ENCODE assay signal across 8 mouse cellular contexts in genomic region chr5:100819568-100820480, GRCm38 (mm10). TPM values are rescaled to one million over a fixed set of nuclear protein-coding genes. Genes with fewer than 3 reads are reported as not detected.
DNase-seq lines count a peak whose midpoint lies in the region; ATAC-seq and TF ChIP-seq lines count a peak whose summit lies in the region.

No protein-coding gene starts in this region.

- no peak for ATAC-seq in lung, embryonic 14.5 days (ENCODE audit: insufficient read depth)
- no peak for ATAC-seq in hindbrain, embryonic 13.5 days (ENCODE audit: low FRiP score)
- ATAC-seq in lung, postnatal 0 days: no peak
- ATAC-seq in stomach, embryonic 15.5 days (ENCODE audit: insufficient read depth, low FRiP score, low read depth): no peak

- TF ChIP-seq EP300 in lung, postnatal 0 days (IDR thresholded peaks at IDR 0.05): no peak

- WGBS in lung, embryonic 14.5 days: 24% methylated on average over 16 of the region's 16 CpGs
- 33% methylated on average over 16 of the region's 16 CpGs for WGBS in hindbrain, embryonic 13.5 days
- 27% methylated on average over 16 of the region's 16 CpGs for WGBS in lung, postnatal 0 days
- WGBS in stomach, embryonic 15.5 days: 27% methylated on average over 16 of the region's 16 CpGs

- peak overlapping the region; percentile 93 for H3K9ac ChIP-seq in lung, embryonic 14.5 days
- peak overlapping the region; percentile 94 for H3K9ac ChIP-seq in hindbrain, embryonic 13.5 days
- H3K9ac ChIP-seq in lung, postnatal 0 days (replicated peaks; ENCODE audit: low read depth): peak overlapping the region; percentile 86
- H3K9ac ChIP-seq in stomach, embryonic 15.5 days: peak overlapping the region; percentile 94

- H3K9me3 ChIP-seq in lung, embryonic 14.5 days (ENCODE audit: low read depth, low read length): no peaks in the 10 kb centered on the region
- no peaks in the 10 kb centered on the region for H3K9me3 ChIP-seq in hindbrain, embryonic 13.5 days
- no peaks in the 10 kb centered on the region for H3K9me3 ChIP-seq in lung, postnatal 0 days (ENCODE audit: low read length)
- H3K9me3 ChIP-seq in stomach, embryonic 15.5 days: no peaks in the 10 kb centered on the region

- H3K27ac ChIP-seq in lung, embryonic 14.5 days (ENCODE audit: low read depth): no peak overlapping the region
- peak overlapping the region; percentile 87 for H3K27ac ChIP-seq in hindbrain, embryonic 13.5 days
- H3K27ac ChIP-seq in lung, postnatal 0 days (ENCODE audit: low read length): no peak overlapping the region; the same call in 1 of the 2 replicates
- 0 out of 2 replicates have a peak overlapping the region, but pooled peaks have one; percentile 83 for H3K27ac ChIP-seq in stomach, embryonic 15.5 days

- TF ChIP-seq CTCF in lung, embryonic 14.5 days (IDR thresholded peaks at IDR 0.05; ENCODE audit: low read depth): peak; percentile 46
- peak; percentile 52 for TF ChIP-seq CTCF in lung, postnatal 0 days (IDR thresholded peaks at IDR 0.05)

- H3K4me2 ChIP-seq in lung, embryonic 14.5 days: peak overlapping the region; percentile 83
- H3K4me2 ChIP-seq in hindbrain, embryonic 13.5 days: peak overlapping the region; percentile 88
- H3K4me2 ChIP-seq in lung, postnatal 0 days (replicated peaks; ENCODE audit: low read depth, low read length): peak overlapping the region; percentile 100
- H3K4me2 ChIP-seq in stomach, embryonic 15.5 days: peak overlapping the region; percentile 84

- DNase-seq in lung, embryonic 14.5 days: peak; percentile 49
- DNase-seq in lung, postnatal 4 days: no peak
- DNase-seq in c-Kit-positive CD71-positive TER-119-negative erythroid progenitor cells, embryonic 14.5 days (ENCODE audit: low read depth): peak; percentile 48
- DNase-seq in lung, postnatal 0 days (ENCODE audit: low spot score): peak; percentile 34
- no peak for DNase-seq in cerebellum, postnatal 10 days
- DNase-seq in natural killer cell, adult 2 months (ENCODE audit: low spot score in 2 of 2): no peak

- no peaks in the 10 kb centered on the region for H3K27me3 ChIP-seq in lung, embryonic 14.5 days (ENCODE audit: insufficient read depth, low read length)
- 0 out of 2 replicates have a peak, but pooled peaks cover 4% of the 10 kb centered on the region for H3K27me3 ChIP-seq in hindbrain, embryonic 13.5 days
- no peaks in the 10 kb centered on the region for H3K27me3 ChIP-seq in lung, postnatal 0 days (replicated peaks; ENCODE audit: insufficient read depth, low read length)
- H3K27me3 ChIP-seq in stomach, embryonic 15.5 days (replicated peaks): no peaks in the 10 kb centered on the region

- 0 out of 2 replicates have a peak, but pooled peaks cover 3% of the 10 kb centered on the region for H3K4me1 ChIP-seq in lung, embryonic 14.5 days (ENCODE audit: insufficient read depth)
- H3K4me1 ChIP-seq in hindbrain, embryonic 13.5 days (replicated peaks): peaks cover 5% of the 10 kb centered on the region
- no peaks in the 10 kb centered on the region; the same call in 1 of the 2 replicates for H3K4me1 ChIP-seq in lung, postnatal 0 days (ENCODE audit: insufficient read depth, low read depth, low read length)
- H3K4me1 ChIP-seq in stomach, embryonic 15.5 days: no peaks in the 10 kb centered on the region

- H3K36me3 ChIP-seq in lung, embryonic 14.5 days (ENCODE audit: insufficient read depth): peaks cover 17% of the 10 kb centered on the region; the same call in 1 of the 2 replicates
- peaks cover 9% of the 10 kb centered on the region for H3K36me3 ChIP-seq in hindbrain, embryonic 13.5 days
- no peaks in the 10 kb centered on the region for H3K36me3 ChIP-seq in lung, postnatal 0 days (ENCODE audit: insufficient read depth, low read length)
- peaks cover under 1% of the 10 kb centered on the region; the same call in 1 of the 2 replicates for H3K36me3 ChIP-seq in stomach, embryonic 15.5 days

- peak overlapping the region; percentile 79 for H3K4me3 ChIP-seq in lung, embryonic 14.5 days (ENCODE audit: low read depth, low read length)
- peak overlapping the region; percentile 81 for H3K4me3 ChIP-seq in hindbrain, embryonic 13.5 days
- peak overlapping the region; percentile 86 for H3K4me3 ChIP-seq in lung, postnatal 0 days (ENCODE audit: low read depth, low read length)
- H3K4me3 ChIP-seq in stomach, embryonic 15.5 days (replicated peaks): peak overlapping the region; percentile 79

RNA-seq across cellular contexts. Expression of gene Abraxas1, which starts 0.9 kb away (rescaled TPM):
- 30.2 and 32.0 TPM in 2 replicates for polyA plus RNA-seq in lung, embryonic 14.5 days (2014; fragmentation: Nextera tagmentation; extraction: Ambion mirVana)
- polyA plus RNA-seq in hindbrain, embryonic 13.5 days (2015; fragmentation: Nextera tagmentation; extraction: Ambion mirVana): 15.1 and 16.2 TPM in 2 replicates
- polyA plus RNA-seq in lung, postnatal 0 days (2015; fragmentation: Nextera tagmentation; extraction: Ambion mirVana): 11.4 and 11.6 TPM in 2 replicates
- 27.9 TPM in 2 replicates for polyA plus RNA-seq in stomach, embryonic 15.5 days (2015; fragmentation: Nextera tagmentation; extraction: Ambion mirVana)

RNA-seq across cellular contexts. Expression of gene Mrps18c, which starts 21.4 kb away (rescaled TPM):
- polyA plus RNA-seq in lung, embryonic 14.5 days (2014; fragmentation: Nextera tagmentation; extraction: Ambion mirVana): 161 and 167 TPM in 2 replicates
- 171 and 184 TPM in 2 replicates for polyA plus RNA-seq in hindbrain, embryonic 13.5 days (2015; fragmentation: Nextera tagmentation; extraction: Ambion mirVana)
- polyA plus RNA-seq in lung, postnatal 0 days (2015; fragmentation: Nextera tagmentation; extraction: Ambion mirVana): 118 and 145 TPM in 2 replicates
- polyA plus RNA-seq in stomach, embryonic 15.5 days (2015; fragmentation: Nextera tagmentation; extraction: Ambion mirVana): 169 and 170 TPM in 2 replicates

RNA-seq across cellular contexts. Expression of gene Helq, which starts 21.4 kb away (rescaled TPM):
- 20.3 and 21.6 TPM in 2 replicates for polyA plus RNA-seq in lung, embryonic 14.5 days (2014; fragmentation: Nextera tagmentation; extraction: Ambion mirVana)
- polyA plus RNA-seq in hindbrain, embryonic 13.5 days (2015; fragmentation: Nextera tagmentation; extraction: Ambion mirVana): 18.6 and 21.1 TPM in 2 replicates
- 5.3 and 6.8 TPM in 2 replicates for polyA plus RNA-seq in lung, postnatal 0 days (2015; fragmentation: Nextera tagmentation; extraction: Ambion mirVana)
- polyA plus RNA-seq in stomach, embryonic 15.5 days (2015; fragmentation: Nextera tagmentation; extraction: Ambion mirVana): 13.3 and 14.9 TPM in 2 replicates

RNA-seq across cellular contexts. Expression of gene Gpat3, which starts 25.7 kb away (rescaled TPM):
- polyA plus RNA-seq in lung, embryonic 14.5 days (2014; fragmentation: Nextera tagmentation; extraction: Ambion mirVana): 0.63 and 0.93 TPM in 2 replicates
- polyA plus RNA-seq in hindbrain, embryonic 13.5 days (2015; fragmentation: Nextera tagmentation; extraction: Ambion mirVana): 1.00 and 1.5 TPM in 2 replicates
- 2.3 and 2.9 TPM in 2 replicates for polyA plus RNA-seq in lung, postnatal 0 days (2015; fragmentation: Nextera tagmentation; extraction: Ambion mirVana)
- 3.7 and 5.1 TPM in 2 replicates for polyA plus RNA-seq in stomach, embryonic 15.5 days (2015; fragmentation: Nextera tagmentation; extraction: Ambion mirVana)

Comparison
In these comparisons a context has a peak if more than half of its experiments do, and no peak if none do; other contexts are left out.
1. DNase-seq: peak in lung, embryonic 14.5 days (single experiment), c-Kit-positive CD71-positive TER-119-negative erythroid progenitor cells, embryonic 14.5 days (single experiment) and lung, postnatal 0 days (single experiment); none in lung, postnatal 4 days (0 of 2), cerebellum, postnatal 10 days (0 of 2) and natural killer cell, adult 2 months (0 of 2).
2. H3K27ac ChIP-seq: peak in hindbrain, embryonic 13.5 days (single experiment) and stomach, embryonic 15.5 days (single experiment); none in lung, embryonic 14.5 days (single experiment) and lung, postnatal 0 days (single experiment).
3. Peak in every context shown above with its lines, with median percentiles within 50 percentile points of each other: H3K4me2 ChIP-seq, H3K4me3 ChIP-seq and H3K9ac ChIP-seq.